Mouse (Mus musculus) midbrain, embryonic 10.5 days (tissue): Measurements from ENCODE around the gene Yipf4. TPM values are rescaled to one million over a fixed set of nuclear protein-coding genes. Genes with fewer than 3 reads are reported as not detected.

Experiments
- DNase-seq: peaks from one replicate; pipeline ENCODE4 v3.0.0-alpha.2; 2017; ENCODE audit warnings: low spot score
- H3K27ac ChIP-seq: fragments of 300-500 bp; sonication (generic); replicated peaks from 2 replicates; pipeline ENCODE4 v1.5.1; 2016; ENCODE audit warnings: mild to moderate bottlenecking
- H3K27me3 ChIP-seq: fragments of 300-500 bp; sonication (generic); 2 replicates; pipeline ENCODE4 v1.6.1; 2016; ENCODE audit warnings: low read depth, mild to moderate bottlenecking; ENCODE audit not compliant: poor library complexity, severe bottlenecking
- H3K36me3 ChIP-seq: fragments of 300-500 bp; sonication (generic); 2 replicates; pipeline ENCODE4 v1.6.1; 2016; ENCODE audit warnings: mild to moderate bottlenecking, moderate library complexity
- H3K4me1 ChIP-seq: fragments of 300-500 bp; sonication (generic); 2 replicates; pipeline ENCODE4 v1.6.1; 2016
- H3K4me3 ChIP-seq: fragments of 300-500 bp; sonication (generic); 2 replicates; pipeline ENCODE4 v1.5.1; 2016; ENCODE audit warnings: mild to moderate bottlenecking, moderate library complexity
- H3K9me3 ChIP-seq: fragments of 300-500 bp; sonication (generic); replicated peaks from 2 replicates; pipeline ENCODE4 v1.6.1; 2016; ENCODE audit warnings: mild to moderate bottlenecking
- WGBS: fragments of 180-500 bp; shearing (Covaris S2); methylation state at CpG from one replicate; pipeline ENCODE4 v1.1.7; 2016; 5-methylcytosine and 5-hydroxymethylcytosine counted together
- polyA plus RNA-seq: library from polyadenylated mRNA; unstranded; fragments of >200 nt; fragmentation: Nextera tagmentation; extraction: Ambion mirVana; gene quantifications from 2 replicates; pipeline ENCODE4 v1.2.1, GENCODE M21; 2016

Gene Yipf4
- polyA plus RNA-seq, 1 experiment from 2014 or later = 37.0 TPM

- Histone ChIP-seq H3K36me3 (peaks cover 3% of the 10 kb centered on the region; the same call in 1 of the 2 replicates), H3K27me3 (no peaks in the 10 kb centered on the region)
- DNase-seq = peak; percentile 100
Observed at GRCm38 (mm10) chr17:74527729-74528607, 38.7 kb downstream of the Yipf4 start, which contains the start of gene Birc6. Gene Birc6, plus strand, starts transcription at chr17:74528295.

GRCm38 (mm10) chr17:74528648-74529532 is 39.6 kb downstream of the Yipf4 start:
- no peaks in the 10 kb centered on the region for H3K9me3 ChIP-seq
- no peaks in the 10 kb centered on the region for H3K27me3 ChIP-seq
- DNase-seq = no peak
- H3K4me3 ChIP-seq = peak overlapping the region; percentile 81
- H3K4me1 ChIP-seq = peaks cover 25% of the 10 kb centered on the region
- peak overlapping the region; percentile 98 for H3K27ac ChIP-seq
- peaks cover 3% of the 10 kb centered on the region; the same call in 1 of the 2 replicates for H3K36me3 ChIP-seq
- WGBS = under 1% methylated on average over 72 of the region's 72 CpGs

More at GRCm38 (mm10) chr17:74527729-74528607, 38.7 kb downstream of the Yipf4 start, which contains the start of gene Birc6:
- peaks cover 25% of the 10 kb centered on the region for H3K4me1 ChIP-seq
- no peaks in the 10 kb centered on the region for H3K9me3 ChIP-seq
- peak within 1 kb of the TSS; percentile 81 for H3K4me3 ChIP-seq
- H3K27ac ChIP-seq = peak within 1 kb of the TSS; percentile 98
- under 1% methylated on average over 71 of the region's 71 CpGs for WGBS

GRCm38 (mm10) chr17:74529533-74529824 is 40.2 kb downstream of the Yipf4 start:
- H3K4me3 ChIP-seq = peak overlapping the region; percentile 81
- H3K27me3 ChIP-seq = no peaks in the 10 kb centered on the region
- H3K4me1 ChIP-seq = peaks cover 25% of the 10 kb centered on the region
- H3K27ac ChIP-seq = peak overlapping the region; percentile 98
- peaks cover 3% of the 10 kb centered on the region; the same call in 1 of the 2 replicates for H3K36me3 ChIP-seq
- DNase-seq = no peak
- 30% methylated on average over 3 of the region's 3 CpGs for WGBS
- H3K9me3 ChIP-seq = no peaks in the 10 kb centered on the region

GRCm38 (mm10) chr17:74534971-74535370 is 45.7 kb downstream of the Yipf4 start:
- Histone ChIP-seq H3K27me3 (no peaks in the 10 kb centered on the region), H3K4me3 (no peak overlapping the region), H3K9me3 (no peaks in the 10 kb centered on the region), H3K4me1 (peaks cover 9% of the 10 kb centered on the region), H3K36me3 (peaks cover 15% of the 10 kb centered on the region; the same call in 1 of the 2 replicates), H3K27ac (no peak overlapping the region)
- no peak for DNase-seq
- 94% methylated on average over 4 of the region's 4 CpGs for WGBS

- Histone ChIP-seq H3K36me3 (peaks cover 27% of the 10 kb centered on the region), H3K9me3 (no peaks in the 10 kb centered on the region), H3K27me3 (no peaks in the 10 kb centered on the region), H3K4me3 (no peak overlapping the region), H3K4me1 (no peaks in the 10 kb centered on the region), H3K27ac (no peak overlapping the region)
- WGBS = 98% methylated on average over 1 of the region's 1 CpGs
- no peak for DNase-seq
Observed at GRCm38 (mm10) chr17:74537526-74537925, 48.2 kb downstream of the Yipf4 start.

GRCm38 (mm10) chr17:74543615-74544014 is 54.3 kb downstream of the Yipf4 start:
- H3K27me3 ChIP-seq = no peaks in the 10 kb centered on the region
- no peak for DNase-seq
- WGBS = 95% methylated on average over 2 of the region's 2 CpGs
- H3K4me1 ChIP-seq = no peaks in the 10 kb centered on the region
- H3K9me3 ChIP-seq = no peaks in the 10 kb centered on the region
- H3K36me3 ChIP-seq = peaks cover 75% of the 10 kb centered on the region
- no peak overlapping the region for H3K27ac ChIP-seq
- no peak overlapping the region for H3K4me3 ChIP-seq

Other genes starting within 250 kb of the Yipf4 start
- gene Memo1, start 194.0 kb upstream of the Yipf4 start, polyA plus RNA-seq = 92.2 and 99.8 TPM in 2 replicates
- 279 and 306 TPM in 2 replicates for gene Dpy30, start 165.5 kb upstream of the Yipf4 start, polyA plus RNA-seq
- 12.8 and 15.2 TPM in 2 replicates for gene Spast, start 150.5 kb upstream of the Yipf4 start, polyA plus RNA-seq
- gene Slc30a6, start 93.9 kb upstream of the Yipf4 start, polyA plus RNA-seq = 34.4 and 35.1 TPM in 2 replicates
- gene Nlrc4, start 30.4 kb upstream of the Yipf4 start, polyA plus RNA-seq = 0.20 and 0.22 TPM in 2 replicates
- gene Birc6, start 38.8 kb downstream of the Yipf4 start, polyA plus RNA-seq = 76.0 and 83.3 TPM in 2 replicates
- 23.1 and 28.5 TPM in 2 replicates for gene Ttc27, start 228.2 kb downstream of the Yipf4 start, polyA plus RNA-seq